Mouse (Mus musculus) cerebellum, adult 11-12 months (tissue): ENCODE measurements around the gene Vmn1r237.

Source experiments
- DNase-seq: peaks from one replicate; pipeline ENCODE4 v3.0.0; 2022

The Vmn1r237 gene

GRCm38 (mm10) chr17:21311565-21311964, at the start of gene Vmn1r237:
Gene Vmn1r237 (plus strand): TSS chr17:21311865.
- no peak for DNase-seq

GRCm38 (mm10) chr17:21272103-21272502, 39.6 kb upstream of the Vmn1r237 start:
- peak; percentile 12 for DNase-seq

- DNase-seq = no peak
Observed at GRCm38 (mm10) chr17:21282642-21283041, 29.0 kb upstream of the Vmn1r237 start, which contains the start of gene Vmn1r236. Gene Vmn1r236 (plus strand): TSS chr17:21282942.

- DNase-seq = no peak
Observed at GRCm38 (mm10) chr17:21284395-21284794, 27.3 kb upstream of the Vmn1r237 start.

GRCm38 (mm10) chr17:21289695-21290094, 22.0 kb upstream of the Vmn1r237 start:
- no peak for DNase-seq
